Mouse (Mus musculus): Measurements from ENCODE around the gene Rab3a.

- TF ChIP-seq EP300 (IDR thresholded peaks at IDR 0.05; ENCODE audit: low read depth) = no peak
- no peak for TF ChIP-seq CTCF (IDR thresholded peaks at IDR 0.05; ENCODE audit: low read depth)
Measured at GRCm38 (mm10) chr8:70744806-70745205, 9.7 kb upstream of the Rab3a start.
